Mouse (Mus musculus) stomach, postnatal 0 days (tissue): ENCODE measurements around the gene Slc7a4.

ENCODE experiments used
- CTCF ChIP-seq: IDR thresholded peaks from 2 replicates; pipeline ENCODE4 v1.5.1; 2016; ENCODE audit warnings: antibody characterized with exemption, low read depth, mild to moderate bottlenecking, moderate library complexity
- EP300 ChIP-seq: optimal IDR thresholded peaks from 2 replicates; pipeline ENCODE3; 2016; ENCODE audit warnings: antibody characterized with exemption

GRCm38 (mm10) chr16:17626269-17626555, 43.2 kb upstream of the Slc7a4 start:
- TF ChIP-seq EP300 = no peak
- TF ChIP-seq CTCF = no peak
